Mouse (Mus musculus) CH12.LX (cell line): ENCODE measurements around the gene Fam122a. TPM values are rescaled to one million over a fixed set of nuclear protein-coding genes. Genes with fewer than 3 reads are reported as not detected.

Experiments used
- DNase-seq: peaks from one replicate; pipeline ENCODE4 v3.0.0-alpha.2; 2013; ENCODE audit errors: extremely low read depth
- H3K27ac ChIP-seq: 2 replicates; pipeline ENCODE4 v1.5.1; 2012; ENCODE audit warnings: low read depth, mild to moderate bottlenecking, control low read depth, moderate library complexity; ENCODE audit not compliant: insufficient read depth
- H3K27me3 ChIP-seq: replicated peaks from 2 replicates; pipeline ENCODE3; 2012; ENCODE audit warnings: inconsistent platforms
- H3K36me3 ChIP-seq, 2 experiments: replicated peaks in 1 of 2; 2 replicates each; pipeline versions ENCODE3 to v1.6.1; 2012; ENCODE audit warnings: inconsistent platforms in 1 of 2, low read length in 1 of 2, mild to moderate bottlenecking in 1 of 2, mixed read lengths in 1 of 2, moderate library complexity in 1 of 2; ENCODE audit not compliant: control insufficient read depth in 1 of 2, insufficient read depth in 1 of 2
- H3K4me1 ChIP-seq, 2 experiments: 2 replicates each; pipeline ENCODE4 v1.6.1; 2012; ENCODE audit warnings: inconsistent platforms in 1 of 2, moderate library complexity in 1 of 2; ENCODE audit not compliant: insufficient read depth in 2 of 2, control insufficient read depth in 1 of 2
- H3K4me2 ChIP-seq: 2 replicates; pipeline ENCODE4 v1.6.1; 2012; ENCODE audit warnings: low read depth, mild to moderate bottlenecking, control low read depth; ENCODE audit not compliant: poor library complexity, insufficient read depth, severe bottlenecking
- H3K4me3 ChIP-seq, 3 experiments: fragments of 150-350 bp in 1 of 3; sonication (generic) in 1 of 3; replicated peaks in 1 of 3; 2 replicates each; pipeline versions ENCODE3 to v1.5.1; 2011 to 2012; ENCODE audit warnings: low read depth in 2 of 3, low read length in 2 of 3, mild to moderate bottlenecking in 2 of 3, moderate library complexity in 2 of 3, control low read depth in 1 of 3, improper control_type of control experiment in 1 of 3, inconsistent platforms in 1 of 3, mixed read lengths in 1 of 3; ENCODE audit not compliant: poor library complexity in 1 of 3
- H3K79me2 ChIP-seq: replicated peaks from 2 replicates; pipeline ENCODE4 v1.6.1; 2012; ENCODE audit warnings: mild to moderate bottlenecking, moderate library complexity; ENCODE audit not compliant: control insufficient read depth, poor library complexity, insufficient read depth, severe bottlenecking; ENCODE audit errors: extremely low read depth
- H3K9ac ChIP-seq: 2 replicates; pipeline ENCODE4 v1.6.1; 2012; ENCODE audit warnings: low read depth, mild to moderate bottlenecking, control low read depth, moderate library complexity; ENCODE audit not compliant: insufficient read depth
- H3K9me3 ChIP-seq: replicated peaks from 2 replicates; pipeline ENCODE3; 2012; ENCODE audit warnings: low read length, inconsistent platforms, mixed read lengths
- BHLHE40 ChIP-seq: IDR thresholded peaks from 2 replicates; pipeline ENCODE4 v1.6.1; 2011; ENCODE audit warnings: mild to moderate bottlenecking, low read depth, low read length, improper control_type of control experiment
- CHD1 ChIP-seq: IDR thresholded peaks from 2 replicates; pipeline ENCODE4 v1.6.1; 2012; ENCODE audit warnings: low read depth, low read length, improper control_type of control experiment, inconsistent platforms
- CHD2 ChIP-seq: IDR thresholded peaks from 2 replicates; pipeline ENCODE4 v1.6.1; 2011; ENCODE audit warnings: low read length, improper control_type of control experiment
- CTCF ChIP-seq, 2 experiments: IDR thresholded peaks in 1 of 2; conservative IDR thresholded peaks in 1 of 2; 2 replicates each; pipeline ENCODE4 v1.5.1; 2011 to 2012; ENCODE audit warnings: low read depth in 2 of 2, low read length in 2 of 2, improper control_type of control experiment in 1 of 2, inconsistent platforms in 1 of 2, mild to moderate bottlenecking in 1 of 2, moderate library complexity in 1 of 2
- E2F4 ChIP-seq: IDR thresholded peaks from 2 replicates; pipeline ENCODE4 v1.6.1; 2011; ENCODE audit warnings: low read depth, low read length, improper control_type of control experiment; ENCODE audit not compliant: insufficient replicate concordance
- ELF1 ChIP-seq: IDR thresholded peaks from 2 replicates; pipeline ENCODE4 v1.6.1; 2014; ENCODE audit warnings: low read depth, mild to moderate bottlenecking, inconsistent platforms, low read length, improper control_type of control experiment
- EP300 ChIP-seq: IDR thresholded peaks from 2 replicates; pipeline ENCODE4 v1.6.1; 2011; ENCODE audit warnings: low read length, improper control_type of control experiment
- ETS1 ChIP-seq: conservative IDR thresholded peaks from 2 replicates; pipeline ENCODE4 v1.6.1; 2012; ENCODE audit warnings: low read depth, mild to moderate bottlenecking, inconsistent platforms, low read length, improper control_type of control experiment, moderate library complexity
- IRF4 ChIP-seq: IDR thresholded peaks from 2 replicates; pipeline ENCODE4 v1.6.1; 2014; ENCODE audit warnings: low read depth, mild to moderate bottlenecking, inconsistent platforms, low read length, improper control_type of control experiment
- JUN ChIP-seq: IDR thresholded peaks from 2 replicates; pipeline ENCODE4 v1.6.1; 2011; ENCODE audit warnings: low read depth, mild to moderate bottlenecking, low read length, improper control_type of control experiment, moderate library complexity; ENCODE audit not compliant: insufficient read depth
- JUND ChIP-seq: conservative IDR thresholded peaks from 2 replicates; pipeline ENCODE4 v1.6.1; 2011; ENCODE audit warnings: low read depth, low read length, improper control_type of control experiment
- KAT2A ChIP-seq: IDR thresholded peaks from 2 replicates; pipeline ENCODE4 v1.6.1; 2012; ENCODE audit warnings: low read length, improper control_type of control experiment, inconsistent platforms; ENCODE audit not compliant: insufficient replicate concordance
- MEF2A ChIP-seq: IDR thresholded peaks from 2 replicates; pipeline ENCODE4 v1.6.1; 2014; ENCODE audit warnings: low read depth, mild to moderate bottlenecking, inconsistent platforms, low read length, improper control_type of control experiment, borderline replicate concordance
- MXI1 ChIP-seq: IDR thresholded peaks from 2 replicates; pipeline ENCODE4 v1.6.1; 2011; ENCODE audit warnings: mild to moderate bottlenecking, low read depth, low read length, improper control_type of control experiment
- MYC ChIP-seq: IDR thresholded peaks from 2 replicates; pipeline ENCODE4 v1.6.1; 2011; ENCODE audit warnings: low read depth, mild to moderate bottlenecking, improper control_type of control experiment, low read length
- PAX5 ChIP-seq: IDR thresholded peaks from 2 replicates; pipeline ENCODE4 v1.6.1; 2012; ENCODE audit warnings: low read length, inconsistent platforms, mixed read lengths
- POLR2A ChIP-seq: IDR thresholded peaks from 2 replicates; pipeline ENCODE4 v1.6.1; 2011; ENCODE audit warnings: low read depth, mild to moderate bottlenecking, improper control_type of control experiment, low read length
- POLR2AphosphoS2 ChIP-seq: IDR thresholded peaks from 2 replicates; pipeline ENCODE4 v1.6.1; 2011; ENCODE audit warnings: low read depth, low read length, improper control_type of control experiment
- RAD21 ChIP-seq: IDR thresholded peaks from 2 replicates; pipeline ENCODE4 v1.6.1; 2011; ENCODE audit warnings: low read depth, mild to moderate bottlenecking, low read length, improper control_type of control experiment, moderate library complexity
- RCOR1 ChIP-seq: conservative IDR thresholded peaks from 2 replicates; pipeline ENCODE4 v1.6.1; 2012; ENCODE audit warnings: low read depth, mild to moderate bottlenecking, inconsistent platforms, low read length, improper control_type of control experiment
- SIN3A ChIP-seq: IDR thresholded peaks from 2 replicates; pipeline ENCODE4 v1.6.1; 2012; ENCODE audit warnings: low read length, improper control_type of control experiment, inconsistent platforms
- SMC3 ChIP-seq: IDR thresholded peaks from 2 replicates; pipeline ENCODE4 v1.6.1; 2011; ENCODE audit warnings: low read depth, low read length, improper control_type of control experiment
- TBP ChIP-seq: conservative IDR thresholded peaks from 2 replicates; pipeline ENCODE4 v1.6.1; 2011; ENCODE audit warnings: low read depth, low read length, improper control_type of control experiment
- TCF12 ChIP-seq: IDR thresholded peaks from 2 replicates; pipeline ENCODE4 v1.6.1; 2014; ENCODE audit warnings: low read depth, mild to moderate bottlenecking, inconsistent platforms, low read length, improper control_type of control experiment
- UBTF ChIP-seq: IDR thresholded peaks from 2 replicates; pipeline ENCODE4 v1.6.1; 2012; ENCODE audit warnings: low read depth, mild to moderate bottlenecking, inconsistent platforms, low read length, improper control_type of control experiment, moderate library complexity
- ZKSCAN1 ChIP-seq: IDR thresholded peaks from 2 replicates; pipeline ENCODE4 v1.6.1; 2012; ENCODE audit warnings: low read depth, inconsistent platforms, low read length, improper control_type of control experiment, borderline replicate concordance
- ZMIZ1 ChIP-seq: IDR thresholded peaks from 2 replicates; pipeline ENCODE4 v1.6.1; 2012; ENCODE audit warnings: low read depth, mild to moderate bottlenecking, inconsistent platforms, low read length, improper control_type of control experiment
- ZNF384 ChIP-seq: IDR thresholded peaks from 2 replicates; pipeline ENCODE4 v1.6.1; 2012; ENCODE audit warnings: low read depth, low read length, improper control_type of control experiment, inconsistent platforms
- dilution Hi-C: fragments of 300-500 bp; cut with MboI; formaldehyde crosslinking; loops from 2 replicates; pipeline ENCODE4 v1.14.3; 2020; ENCODE audit warnings: low sequenced_read_pairs; ENCODE audit not compliant: extremely low pct_unique_long_range_greater_than_20kb, extremely low pct_ligation_motif_present
- in situ Hi-C: fragments of 300-500 bp; cut with MboI; formaldehyde crosslinking; loops from 3 replicates; pipeline ENCODE4 v1.14.3; 2019; ENCODE audit warnings: low sequenced_read_pairs, low pct_ligation_motif_present, low pct_unique_long_range_greater_than_20kb, mixed read lengths
- polyA plus RNA-seq: library from polyadenylated mRNA; unstranded; fragments of >175 nt; gene quantifications from 2 replicates; pipeline ENCODE4 v1.2.1, GENCODE M21; 2012; ENCODE audit warnings: low read depth; ENCODE audit not compliant: insufficient read length
- total RNA-seq, 2 experiments: library from RNA; depleted of rRNA; stranded (reverse); fragments of 300-350 nt in 1 of 2; fragments of >200 nt in 1 of 2; gene quantifications; 2 replicates each; pipeline ENCODE4 v1.2.3; 2012 to 2014

Fam122a gene
- total and polyA plus RNA-seq, 3 experiments: 2.6 to 34.6 (median 4.5) TPM

GRCm38 (mm10) chr19:24432447-24432846, 44.7 kb downstream of the Fam122a start:
- H3K79me2 ChIP-seq: no peaks in the 10 kb centered on the region
- DNase-seq: peak; percentile 58
- H3K36me3 ChIP-seq: no peaks in the 10 kb centered on the region
- no peaks in the 10 kb centered on the region for H3K27me3 ChIP-seq
- H3K4me2 ChIP-seq: peak overlapping the region; percentile 9; the same call in 1 of the 2 replicates
- no peak overlapping the region for H3K4me3 ChIP-seq
- no peak overlapping the region for H3K27ac ChIP-seq
- in situ Hi-C loops: no loop called here
- TF ChIP-seq MYC (no peak), POLR2A (no peak), CTCF (conservative IDR thresholded peaks at IDR 0.05 in 1 of 2, IDR thresholded peaks at IDR 0.05 in 1 of 2; ENCODE audit: low read depth in 2 of 2, low read length in 2 of 2) (no peak), MXI1 (no peak), MEF2A (peak; percentile 89), PAX5 (no peak), RAD21 (no peak), BHLHE40 (peak; percentile 92), EP300 (peak; percentile 80), CHD1 (no peak), POLR2AphosphoS2 (no peak), CHD2 (no peak; the same call in 1 of the 2 replicates), ZKSCAN1 (no peak), ZNF384 (no peak), JUN (peak; percentile 76), KAT2A (no peak), TBP (no peak), UBTF (no peak), ETS1 (peak; percentile 72), ELF1 (0 out of 2 replicates have a peak, but pooled peaks have one; percentile 17), SIN3A (no peak), ZMIZ1 (no peak), TCF12 (peak; percentile 66; the same call in 1 of the 2 replicates), RCOR1 (peak; percentile 74; the same call in 1 of the 2 replicates), IRF4 (peak; percentile 88), SMC3 (no peak), E2F4 (no peak), JUND (peak; percentile 70)
- TF ChIP-seq, all 38 proteins: peak for 10
- H3K9me3 ChIP-seq: no peaks in the 10 kb centered on the region
- dilution Hi-C loops: no loop called here
- peaks cover 20 to 48% of the 10 kb centered on the region in 2 experiments for H3K4me1 ChIP-seq
- no peak overlapping the region for H3K9ac ChIP-seq
